Mouse (Mus musculus): ENCODE measurements around the gene Dlg2. TPM values are rescaled to one million over a fixed set of nuclear protein-coding genes. Genes with fewer than 3 reads are reported as not detected.

The Dlg2 gene
- polyA plus RNA-seq, 1 experiment, result 89.8 TPM

DNA sequence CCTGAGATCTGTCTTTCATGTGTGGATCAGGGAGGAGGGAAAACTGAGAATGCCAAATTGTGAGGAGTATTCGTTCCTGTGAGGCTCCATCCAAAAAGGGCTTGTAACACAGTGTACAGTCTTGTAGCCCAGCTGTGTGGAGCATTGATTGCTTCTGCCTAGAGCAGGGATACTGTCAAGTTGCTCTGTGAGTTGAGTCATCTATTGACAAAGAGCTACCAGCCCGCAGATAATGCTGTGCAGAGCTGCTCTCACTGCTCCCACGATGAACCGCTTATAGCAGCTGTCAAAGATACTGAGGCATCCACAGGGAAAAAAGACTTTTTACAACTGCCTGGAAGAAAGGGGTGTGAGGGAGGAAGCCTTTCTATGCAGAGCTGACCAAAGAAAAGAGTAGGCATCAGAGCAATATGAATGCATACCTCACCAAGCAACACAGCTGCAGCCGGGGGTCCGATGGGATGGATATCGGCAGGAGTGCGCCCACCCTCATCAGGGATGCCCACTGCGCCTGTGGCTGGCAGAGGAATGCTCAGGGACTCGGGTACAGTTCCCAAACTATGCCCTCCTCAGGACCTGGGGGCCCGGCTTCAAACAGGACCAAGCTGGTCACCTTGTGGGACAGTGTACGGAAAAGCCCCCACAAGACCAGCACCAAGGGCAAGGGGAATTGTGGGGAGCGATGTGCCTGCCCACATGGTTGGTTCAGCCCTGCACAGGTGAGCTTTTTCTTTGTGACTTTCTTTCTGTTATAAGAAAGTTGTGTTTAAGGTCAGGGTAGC, 1196.0 kb downstream of the Dlg2 start:
- Histone ChIP-seq H3K27me3 (ENCODE audit: control insufficient read depth, insufficient read depth, low read length) (no peaks in the 10 kb centered on the region), H3K27ac (ENCODE audit: insufficient read depth, low read length) (0 out of 2 replicates have a peak overlapping the region, but pooled peaks have one; percentile 36), H3K4me1 (ENCODE audit: control insufficient read depth, insufficient read depth, low read length) (no peaks in the 10 kb centered on the region), H3K4me3 (replicated peaks; ENCODE audit: insufficient read depth, low read depth, low read length) (no peak overlapping the region)
- WGBS, result 70% methylated on average over 13 of the region's 13 CpGs
- DNase-seq, result no peak
- TF ChIP-seq CTCF (IDR thresholded peaks at IDR 0.05; ENCODE audit: borderline replicate concordance, insufficient read depth, low read depth, low read length), result no peak

- H3K4me3 ChIP-seq (replicated peaks; ENCODE audit: insufficient read depth, low read depth, low read length), result no peak overlapping the region
- no peak for DNase-seq
- H3K27me3 ChIP-seq (ENCODE audit: control insufficient read depth, insufficient read depth, low read length), result no peaks in the 10 kb centered on the region
- no peak for TF ChIP-seq POLR2A (IDR thresholded peaks at IDR 0.05; ENCODE audit: borderline replicate concordance, insufficient read depth, low read length)
- TF ChIP-seq CTCF (IDR thresholded peaks at IDR 0.05; ENCODE audit: borderline replicate concordance, insufficient read depth, low read depth, low read length), result no peak
- H3K4me1 ChIP-seq (ENCODE audit: control insufficient read depth, insufficient read depth, low read length), result no peaks in the 10 kb centered on the region
- no peak overlapping the region for H3K27ac ChIP-seq (ENCODE audit: insufficient read depth, low read length)
Measured at GRCm38 (mm10) chr7:91674401-91674800, 1197.9 kb downstream of the Dlg2 start.

- H3K4me1 ChIP-seq (ENCODE audit: control insufficient read depth, insufficient read depth, low read length), result no peaks in the 10 kb centered on the region
- no peak for TF ChIP-seq CTCF (IDR thresholded peaks at IDR 0.05; ENCODE audit: borderline replicate concordance, insufficient read depth, low read depth, low read length)
- TF ChIP-seq POLR2A (IDR thresholded peaks at IDR 0.05; ENCODE audit: borderline replicate concordance, insufficient read depth, low read length), result no peak
- DNase-seq, result no peak
- H3K4me3 ChIP-seq (replicated peaks; ENCODE audit: insufficient read depth, low read depth, low read length), result no peak overlapping the region
- no peak overlapping the region for H3K27ac ChIP-seq (ENCODE audit: insufficient read depth, low read length)
- no peaks in the 10 kb centered on the region for H3K27me3 ChIP-seq (ENCODE audit: control insufficient read depth, insufficient read depth, low read length)
- WGBS, result 66% methylated on average over 2 of the region's 2 CpGs
Measured at GRCm38 (mm10) chr7:91677934-91678333, 1201.5 kb downstream of the Dlg2 start.

DNA sequence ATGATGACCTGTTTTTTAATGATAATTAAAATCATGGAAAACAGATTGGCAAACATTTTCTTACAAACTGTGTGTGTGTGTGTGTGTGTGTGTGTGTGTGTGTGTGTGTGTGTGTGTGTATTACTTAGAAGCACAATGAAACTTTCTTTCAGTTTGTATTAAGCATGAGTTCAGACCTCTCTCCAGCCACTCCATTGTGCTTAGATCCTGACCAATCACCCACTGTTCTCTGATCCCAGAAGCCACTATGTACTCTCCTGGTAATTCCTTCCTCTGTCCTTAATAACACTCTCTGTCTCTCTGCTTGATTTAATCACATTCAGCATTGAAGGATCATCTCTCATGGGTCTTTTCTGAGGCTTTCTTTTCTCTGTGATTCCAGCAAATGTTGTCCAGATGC, 1211.5 kb downstream of the Dlg2 start:
- H3K27me3 ChIP-seq (ENCODE audit: control insufficient read depth, insufficient read depth, low read length), result no peaks in the 10 kb centered on the region
- TF ChIP-seq POLR2A (IDR thresholded peaks at IDR 0.05; ENCODE audit: borderline replicate concordance, insufficient read depth, low read length) (no peak), CTCF (IDR thresholded peaks at IDR 0.05; ENCODE audit: borderline replicate concordance, insufficient read depth, low read depth, low read length) (no peak)
- no peak for DNase-seq
- no peak overlapping the region for H3K4me3 ChIP-seq (replicated peaks; ENCODE audit: insufficient read depth, low read depth, low read length)
- no peaks in the 10 kb centered on the region for H3K4me1 ChIP-seq (ENCODE audit: control insufficient read depth, insufficient read depth, low read length)
- H3K27ac ChIP-seq (ENCODE audit: insufficient read depth, low read length), result no peak overlapping the region

DNA sequence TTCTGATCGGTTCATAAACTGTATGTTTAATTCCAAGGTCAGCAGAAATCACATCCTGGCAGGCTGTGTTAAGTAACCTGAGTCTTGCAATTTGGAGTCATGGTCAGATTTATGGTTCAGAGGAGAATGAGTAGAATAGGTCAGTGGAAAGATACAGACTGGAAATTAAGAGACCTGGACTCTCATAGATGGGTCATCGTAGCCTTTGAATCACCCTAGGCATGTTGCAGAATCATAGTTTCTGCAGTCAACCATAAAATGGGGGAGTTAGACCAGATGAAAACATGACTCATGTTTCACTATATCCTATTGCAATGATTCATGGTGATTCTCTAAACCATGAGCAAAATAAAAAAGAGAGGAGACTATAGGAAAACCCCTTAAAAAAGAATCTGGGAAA, 1213.4 kb downstream of the Dlg2 start:
- WGBS, result 89% methylated on average over 2 of the region's 2 CpGs
- TF ChIP-seq POLR2A (IDR thresholded peaks at IDR 0.05; ENCODE audit: borderline replicate concordance, insufficient read depth, low read length) (no peak), CTCF (IDR thresholded peaks at IDR 0.05; ENCODE audit: borderline replicate concordance, insufficient read depth, low read depth, low read length) (no peak)
- no peak overlapping the region for H3K4me3 ChIP-seq (replicated peaks; ENCODE audit: insufficient read depth, low read depth, low read length)

DNA sequence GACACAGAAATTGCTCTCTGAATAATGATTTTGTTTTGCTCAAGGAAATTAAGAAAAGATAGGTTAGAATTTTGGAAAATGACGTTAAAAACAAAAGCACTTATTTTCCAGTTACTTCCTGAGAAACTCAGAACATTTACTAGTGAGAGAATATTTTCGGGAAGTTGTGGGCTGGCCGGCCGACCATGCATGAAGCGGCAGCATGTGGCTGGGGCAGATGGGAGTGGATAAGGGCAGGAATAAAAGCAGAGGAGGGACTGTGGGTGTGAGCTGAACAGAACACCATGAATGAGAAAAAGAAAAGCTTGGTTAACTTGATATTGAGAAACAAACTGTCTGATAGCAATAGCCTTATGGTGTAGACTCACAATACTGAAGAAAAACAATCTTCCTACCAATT, 1233.4 kb downstream of the Dlg2 start:
- Histone ChIP-seq H3K27me3 (ENCODE audit: control insufficient read depth, insufficient read depth, low read length) (no peaks in the 10 kb centered on the region), H3K4me3 (replicated peaks; ENCODE audit: insufficient read depth, low read depth, low read length) (no peak overlapping the region), H3K4me1 (ENCODE audit: control insufficient read depth, insufficient read depth, low read length) (no peaks in the 10 kb centered on the region), H3K27ac (ENCODE audit: insufficient read depth, low read length) (no peak overlapping the region)
- no peak for DNase-seq
- 71% methylated on average over 5 of the region's 5 CpGs for WGBS
- TF ChIP-seq CTCF (IDR thresholded peaks at IDR 0.05; ENCODE audit: borderline replicate concordance, insufficient read depth, low read depth, low read length) (no peak), POLR2A (IDR thresholded peaks at IDR 0.05; ENCODE audit: borderline replicate concordance, insufficient read depth, low read length) (no peak)

More for the DNA sequence above, 1213.4 kb downstream of the Dlg2 start:
- Histone ChIP-seq H3K27me3 (ENCODE audit: control insufficient read depth, insufficient read depth, low read length) (no peaks in the 10 kb centered on the region), H3K27ac (ENCODE audit: insufficient read depth, low read length) (no peak overlapping the region), H3K4me1 (ENCODE audit: control insufficient read depth, insufficient read depth, low read length) (no peaks in the 10 kb centered on the region)
- no peak for DNase-seq

- TF ChIP-seq CTCF (IDR thresholded peaks at IDR 0.05; ENCODE audit: borderline replicate concordance, insufficient read depth, low read depth, low read length) (no peak), POLR2A (IDR thresholded peaks at IDR 0.05; ENCODE audit: borderline replicate concordance, insufficient read depth, low read length) (no peak)
- WGBS, result 88% methylated on average over 6 of the region's 6 CpGs
- no peak overlapping the region for H3K27ac ChIP-seq (ENCODE audit: insufficient read depth, low read length)
- no peaks in the 10 kb centered on the region for H3K27me3 ChIP-seq (ENCODE audit: control insufficient read depth, insufficient read depth, low read length)
- DNase-seq, result no peak
- no peaks in the 10 kb centered on the region for H3K4me1 ChIP-seq (ENCODE audit: control insufficient read depth, insufficient read depth, low read length)
- H3K4me3 ChIP-seq (replicated peaks; ENCODE audit: insufficient read depth, low read depth, low read length), result no peak overlapping the region
Measured at GRCm38 (mm10) chr7:91711184-91711583, 1234.7 kb downstream of the Dlg2 start.

DNA sequence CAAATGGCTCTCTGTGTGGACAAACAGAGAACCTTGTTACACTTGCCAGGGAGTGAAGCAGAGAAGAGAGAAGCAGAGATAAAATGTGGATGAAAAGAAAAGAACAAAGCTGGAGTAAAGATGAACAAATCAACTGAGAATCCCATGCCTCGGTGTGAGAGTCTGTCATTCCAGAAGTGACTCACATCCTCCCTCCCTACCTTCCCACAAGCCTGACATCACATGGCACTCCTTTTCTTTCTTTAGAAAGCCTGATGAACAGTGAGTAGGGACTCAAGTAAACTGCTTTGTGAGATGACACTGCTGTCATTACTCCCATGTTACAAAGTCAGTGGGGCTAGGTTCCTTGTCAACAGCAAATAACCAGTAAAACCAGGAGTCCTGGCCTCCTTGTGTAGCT, 1239.3 kb downstream of the Dlg2 start:
- DNase-seq, result no peak
- TF ChIP-seq CTCF (IDR thresholded peaks at IDR 0.05; ENCODE audit: borderline replicate concordance, insufficient read depth, low read depth, low read length) (no peak), POLR2A (IDR thresholded peaks at IDR 0.05; ENCODE audit: borderline replicate concordance, insufficient read depth, low read length) (no peak)
- 68% methylated on average over 1 of the region's 1 CpGs for WGBS
- Histone ChIP-seq H3K27ac (ENCODE audit: insufficient read depth, low read length) (no peak overlapping the region), H3K4me1 (ENCODE audit: control insufficient read depth, insufficient read depth, low read length) (no peaks in the 10 kb centered on the region), H3K27me3 (ENCODE audit: control insufficient read depth, insufficient read depth, low read length) (no peaks in the 10 kb centered on the region), H3K4me3 (replicated peaks; ENCODE audit: insufficient read depth, low read depth, low read length) (no peak overlapping the region)
